Mouse (Mus musculus) ES-Bruce4 (cell line): ENCODE data around the gene Ccdc107. TPM values are rescaled to one million over a fixed set of nuclear protein-coding genes. Genes with fewer than 3 reads are reported as not detected.
"Not testable (repeated sequence)": the region's sequence is repeated elsewhere in the genome, so short reads cannot be mapped to it uniquely, and the experiment has no call there.

ENCODE experiments used
- H3K27ac ChIP-seq: 2 replicates; pipeline ENCODE4 v1.5.1; 2012; ENCODE audit warnings: low read length, inconsistent platforms; ENCODE audit not compliant: insufficient read depth
- H3K27me3 ChIP-seq: 2 replicates; pipeline ENCODE4 v1.6.1; 2012; ENCODE audit warnings: mild to moderate bottlenecking, low read length, inconsistent platforms; ENCODE audit not compliant: control insufficient read depth, poor library complexity, insufficient read depth, severe bottlenecking
- H3K36me3 ChIP-seq: 2 replicates; pipeline ENCODE4 v1.6.1; 2012; ENCODE audit warnings: inconsistent platforms, mild to moderate bottlenecking, low read length, moderate library complexity; ENCODE audit not compliant: control insufficient read depth, poor library complexity, insufficient read depth, severe bottlenecking
- H3K4me1 ChIP-seq: one replicate; pipeline ENCODE4 v1.8.1; 2011; ENCODE audit warnings: low read length; ENCODE audit not compliant: control insufficient read depth, insufficient read depth
- H3K4me3 ChIP-seq: 2 replicates; pipeline ENCODE4 v1.5.1; 2011; ENCODE audit warnings: low read depth, mild to moderate bottlenecking, low read length
- H3K9ac ChIP-seq: 2 replicates; pipeline ENCODE4 v1.6.1; 2012; ENCODE audit warnings: low read depth, mild to moderate bottlenecking, inconsistent platforms; ENCODE audit not compliant: poor library complexity, severe bottlenecking
- H3K9me3 ChIP-seq: replicated peaks from 2 replicates; pipeline ENCODE4 v1.6.1; 2012; ENCODE audit warnings: mild to moderate bottlenecking, low read length, inconsistent platforms; ENCODE audit not compliant: control insufficient read depth, poor library complexity, insufficient read depth, severe bottlenecking
- CTCF ChIP-seq: IDR thresholded peaks from one replicate; pipeline ENCODE4 v1.8.1; 2011; ENCODE audit warnings: low read depth, low read length
- EP300 ChIP-seq: IDR thresholded peaks from 2 replicates; pipeline ENCODE4 v1.6.1; 2011; ENCODE audit warnings: low read depth, low read length; ENCODE audit not compliant: insufficient read depth
- POLR2A ChIP-seq: IDR thresholded peaks from one replicate; pipeline ENCODE4 v1.8.1; 2011; ENCODE audit warnings: low read length; ENCODE audit not compliant: insufficient read depth
- polyA plus RNA-seq: library from polyadenylated mRNA; stranded (reverse); fragments of >200 nt; gene quantifications from 2 replicates; pipeline ENCODE4 v1.2.4, GENCODE M21; 2011; ENCODE audit warnings: low read depth; ENCODE audit not compliant: missing spikeins, insufficient read depth, insufficient read length

Gene Ccdc107
- polyA plus RNA-seq, 1 experiment = 16.5 TPM

GRCm38 (mm10) chr4:43480985-43481384 is 11.7 kb upstream of the Ccdc107 start:
- no peaks in the 10 kb centered on the region for H3K36me3 ChIP-seq

GRCm38 (mm10) chr4:43481894-43482456 is 10.7 kb upstream of the Ccdc107 start:
- no peaks in the 10 kb centered on the region for H3K9me3 ChIP-seq
- no peak overlapping the region for H3K27ac ChIP-seq
- peaks cover 2% of the 10 kb centered on the region for H3K4me1 ChIP-seq
- no peak for TF ChIP-seq CTCF
- no peak for TF ChIP-seq EP300
- TF ChIP-seq POLR2A = no peak
- H3K36me3 ChIP-seq = no peaks in the 10 kb centered on the region
- no peak overlapping the region for H3K9ac ChIP-seq
- no peak overlapping the region for H3K4me3 ChIP-seq
- no peaks in the 10 kb centered on the region for H3K27me3 ChIP-seq

More at GRCm38 (mm10) chr4:43480985-43481384, 11.7 kb upstream of the Ccdc107 start:
- no peak overlapping the region for H3K27ac ChIP-seq
- H3K4me3 ChIP-seq = no peak overlapping the region
- no peaks in the 10 kb centered on the region for H3K9me3 ChIP-seq
- no peak for TF ChIP-seq POLR2A
- TF ChIP-seq EP300 = no peak
- no peak for TF ChIP-seq CTCF
- peaks cover 2% of the 10 kb centered on the region for H3K4me1 ChIP-seq
- no peak overlapping the region for H3K9ac ChIP-seq
- H3K27me3 ChIP-seq = no peaks in the 10 kb centered on the region

- H3K4me3 ChIP-seq = no peak overlapping the region
- no peak for TF ChIP-seq EP300
- no peak for TF ChIP-seq POLR2A
- TF ChIP-seq CTCF = no peak
- no peaks in the 10 kb centered on the region for H3K9me3 ChIP-seq
- H3K4me1 ChIP-seq = peaks cover 2% of the 10 kb centered on the region
- H3K27me3 ChIP-seq = no peaks in the 10 kb centered on the region
- H3K9ac ChIP-seq = no peak overlapping the region
- no peaks in the 10 kb centered on the region for H3K36me3 ChIP-seq
- H3K27ac ChIP-seq = no peak overlapping the region
These were observed 10.1 kb upstream of the Ccdc107 start for GRCm38 (mm10) chr4:43482591-43482990.

GRCm38 (mm10) chr4:43483535-43484091 is 9.1 kb upstream of the Ccdc107 start, which contains the start of gene Sit1:
Gene Sit1 (minus strand): TSS chr4:43483734.
- TF ChIP-seq EP300 (no peak), CTCF (no peak), POLR2A (no peak)
- Histone ChIP-seq H3K9ac (no peak within 1 kb of the TSS), H3K9me3 (no peaks in the 10 kb centered on the region)

GRCm38 (mm10) chr4:43485666-43486065 is 7.0 kb upstream of the Ccdc107 start:
- H3K4me1 ChIP-seq, H3K9ac ChIP-seq, H3K9me3 ChIP-seq, H3K27me3 ChIP-seq, H3K27ac ChIP-seq, H3K36me3 ChIP-seq, H3K4me3 ChIP-seq: not testable (repeated sequence)

More at GRCm38 (mm10) chr4:43483535-43484091, 9.1 kb upstream of the Ccdc107 start, which contains the start of gene Sit1:
- H3K36me3 ChIP-seq = no peaks in the 10 kb centered on the region
- peaks cover 2% of the 10 kb centered on the region for H3K4me1 ChIP-seq
- no peaks in the 10 kb centered on the region for H3K27me3 ChIP-seq
- no peak within 1 kb of the TSS for H3K4me3 ChIP-seq
- H3K27ac ChIP-seq = no peak within 1 kb of the TSS

GRCm38 (mm10) chr4:43489611-43490010 is 3.1 kb upstream of the Ccdc107 start:
- H3K4me3 ChIP-seq = no peak overlapping the region
- H3K9me3 ChIP-seq = no peaks in the 10 kb centered on the region
- no peaks in the 10 kb centered on the region for H3K4me1 ChIP-seq
- no peaks in the 10 kb centered on the region for H3K36me3 ChIP-seq
- no peak for TF ChIP-seq EP300
- TF ChIP-seq CTCF = no peak
- TF ChIP-seq POLR2A = no peak
- no peak overlapping the region for H3K27ac ChIP-seq
- no peak overlapping the region for H3K9ac ChIP-seq
- no peaks in the 10 kb centered on the region for H3K27me3 ChIP-seq
